Mouse (Mus musculus) lung, adult 2 months (tissue): ENCODE measurements around the gene Frs3.

Experiments used
- CTCF ChIP-seq: fragments of 200-500 bp; IDR thresholded peaks from 2 replicates; pipeline ENCODE4 v1.5.1; 2011; ENCODE audit warnings: mild to moderate bottlenecking, low read length, control low read depth; ENCODE audit not compliant: insufficient read depth
- POLR2A ChIP-seq: fragments of 200-500 bp; IDR thresholded peaks from 2 replicates; pipeline ENCODE4 v1.6.1; 2011; ENCODE audit warnings: low read depth, mild to moderate bottlenecking, control low read depth, low read length, borderline replicate concordance; ENCODE audit errors: extremely low read depth

DNA sequence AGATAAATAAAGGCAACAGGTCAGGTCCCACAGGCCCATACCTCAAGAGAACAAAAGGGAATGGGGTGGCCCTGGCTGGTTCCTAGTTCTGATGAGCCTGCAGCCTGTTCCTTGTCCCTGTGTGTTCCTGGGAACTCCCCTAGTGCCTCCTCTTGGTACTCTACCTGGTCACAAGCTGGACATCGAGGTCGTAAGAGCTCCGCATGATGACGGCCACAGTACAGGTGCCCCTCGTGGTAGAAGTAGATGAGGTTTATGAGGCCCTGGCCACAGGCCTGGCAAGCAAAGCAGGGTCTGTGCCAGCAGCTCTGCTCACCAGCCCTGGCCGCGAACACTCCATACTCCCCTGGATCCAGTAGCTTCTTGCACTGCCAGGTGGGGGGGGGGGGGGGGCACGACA, 1.1 kb downstream of the Frs3 start:
- TF ChIP-seq CTCF: no peak
- no peak for TF ChIP-seq POLR2A
